Mouse (Mus musculus): ENCODE measurements around the gene Hspg2. TPM values are rescaled to one million over a fixed set of nuclear protein-coding genes. Genes with fewer than 3 reads are reported as not detected.

The Hspg2 gene
- polyA plus RNA-seq, 1 experiment from 2014 or later = 34.2 TPM

- H3K9ac ChIP-seq = no peak overlapping the region
- H3K27me3 ChIP-seq = no peaks in the 10 kb centered on the region
- peaks cover 75% of the 10 kb centered on the region for H3K4me1 ChIP-seq
- no peak for ATAC-seq (replicated peaks; ENCODE audit: low FRiP score)
- H3K9me3 ChIP-seq (replicated peaks) = no peaks in the 10 kb centered on the region
- no peak overlapping the region for H3K4me3 ChIP-seq (replicated peaks)
- 64% methylated on average over 13 of the region's 13 CpGs for WGBS
- no peaks in the 10 kb centered on the region for H3K36me3 ChIP-seq
- H3K27ac ChIP-seq = peak overlapping the region; percentile 67
- H3K4me2 ChIP-seq = no peak overlapping the region
Measured at GRCm38 (mm10) chr4:137465125-137465787, 3.3 kb upstream of the Hspg2 start.

GRCm38 (mm10) chr4:137466991-137467390 lies 1.6 kb upstream of the Hspg2 start:
- 0 out of 2 replicates have a peak overlapping the region, but pooled peaks have one; percentile 8 for H3K9ac ChIP-seq
- H3K27ac ChIP-seq = peak overlapping the region; percentile 87
- H3K4me1 ChIP-seq = peaks cover 77% of the 10 kb centered on the region
- H3K9me3 ChIP-seq (replicated peaks) = no peaks in the 10 kb centered on the region
- no peaks in the 10 kb centered on the region for H3K36me3 ChIP-seq
- no peaks in the 10 kb centered on the region for H3K27me3 ChIP-seq
- H3K4me3 ChIP-seq (replicated peaks) = no peak overlapping the region
- no peak overlapping the region for H3K4me2 ChIP-seq
- WGBS = 70% methylated on average over 4 of the region's 4 CpGs
- no peak for ATAC-seq (replicated peaks; ENCODE audit: low FRiP score)

GRCm38 (mm10) chr4:137467525-137467924 lies 1.0 kb upstream of the Hspg2 start:
- 84% methylated on average over 2 of the region's 2 CpGs for WGBS
- H3K27ac ChIP-seq = peak overlapping the region; percentile 87

GRCm38 (mm10) chr4:137469081-137469844 lies 694 bp downstream of the Hspg2 start:
- peak; percentile 5 for ATAC-seq (replicated peaks; ENCODE audit: low FRiP score)
- Histone ChIP-seq H3K27me3 (no peaks in the 10 kb centered on the region), H3K4me1 (peaks cover 86% of the 10 kb centered on the region), H3K4me3 (replicated peaks) (peak overlapping the region; percentile 81), H3K4me2 (peak overlapping the region; percentile 81), H3K9me3 (replicated peaks) (no peaks in the 10 kb centered on the region), H3K9ac (peak overlapping the region; percentile 76), H3K27ac (peak overlapping the region; percentile 86), H3K36me3 (no peaks in the 10 kb centered on the region)
- 3% methylated on average over 20 of the region's 20 CpGs for WGBS

More at GRCm38 (mm10) chr4:137467525-137467924, 1.0 kb upstream of the Hspg2 start:
- Histone ChIP-seq H3K4me2 (peak overlapping the region; percentile 81; the same call in 1 of the 2 replicates), H3K9ac (no peak overlapping the region), H3K36me3 (no peaks in the 10 kb centered on the region), H3K9me3 (replicated peaks) (no peaks in the 10 kb centered on the region), H3K27me3 (no peaks in the 10 kb centered on the region), H3K4me1 (peaks cover 75% of the 10 kb centered on the region), H3K4me3 (replicated peaks) (no peak overlapping the region)
- no peak for ATAC-seq (replicated peaks; ENCODE audit: low FRiP score)

- peak overlapping the region; percentile 81 for H3K4me3 ChIP-seq (replicated peaks)
- no peaks in the 10 kb centered on the region for H3K27me3 ChIP-seq
- WGBS = 26% methylated on average over 15 of the region's 15 CpGs
- peak overlapping the region; percentile 81 for H3K4me2 ChIP-seq
- H3K36me3 ChIP-seq = no peaks in the 10 kb centered on the region
- H3K4me1 ChIP-seq = peaks cover 86% of the 10 kb centered on the region
- peak overlapping the region; percentile 76 for H3K9ac ChIP-seq
- peak overlapping the region; percentile 86 for H3K27ac ChIP-seq
- H3K9me3 ChIP-seq (replicated peaks) = no peaks in the 10 kb centered on the region
- peak; percentile 9; the same call in 1 of the 2 replicates for ATAC-seq (replicated peaks; ENCODE audit: low FRiP score)
Measured at GRCm38 (mm10) chr4:137469845-137470692, 1.5 kb downstream of the Hspg2 start.

GRCm38 (mm10) chr4:137470701-137471317 lies 2.2 kb downstream of the Hspg2 start:
- Histone ChIP-seq H3K27ac (peak overlapping the region; percentile 86), H3K4me2 (peak overlapping the region; percentile 81), H3K4me1 (peaks cover 87% of the 10 kb centered on the region), H3K27me3 (no peaks in the 10 kb centered on the region), H3K9ac (peak overlapping the region; percentile 76), H3K4me3 (replicated peaks) (peak overlapping the region; percentile 81), H3K36me3 (no peaks in the 10 kb centered on the region), H3K9me3 (replicated peaks) (no peaks in the 10 kb centered on the region)
- no peak for ATAC-seq (replicated peaks; ENCODE audit: low FRiP score)
- 27% methylated on average over 9 of the region's 9 CpGs for WGBS

GRCm38 (mm10) chr4:137471326-137471725 lies 2.8 kb downstream of the Hspg2 start:
- Histone ChIP-seq H3K9me3 (replicated peaks) (no peaks in the 10 kb centered on the region), H3K27ac (peak overlapping the region; percentile 86), H3K4me3 (replicated peaks) (peak overlapping the region; percentile 81), H3K36me3 (no peaks in the 10 kb centered on the region), H3K9ac (peak overlapping the region; percentile 40; the same call in 1 of the 2 replicates), H3K4me2 (peak overlapping the region; percentile 81), H3K4me1 (peaks cover 88% of the 10 kb centered on the region), H3K27me3 (no peaks in the 10 kb centered on the region)
- 38% methylated on average over 8 of the region's 8 CpGs for WGBS
- no peak for ATAC-seq (replicated peaks; ENCODE audit: low FRiP score)

- H3K27me3 ChIP-seq = no peaks in the 10 kb centered on the region
- WGBS = 77% methylated on average over 8 of the region's 8 CpGs
- H3K36me3 ChIP-seq = no peaks in the 10 kb centered on the region
- peak overlapping the region; percentile 67 for H3K27ac ChIP-seq
- no peak overlapping the region for H3K9ac ChIP-seq
- no peak overlapping the region for H3K4me3 ChIP-seq (replicated peaks)
- H3K9me3 ChIP-seq (replicated peaks) = no peaks in the 10 kb centered on the region
- H3K4me1 ChIP-seq = peaks cover 92% of the 10 kb centered on the region
- H3K4me2 ChIP-seq = peak overlapping the region; percentile 29
- no peak for ATAC-seq (replicated peaks; ENCODE audit: low FRiP score)
Measured at GRCm38 (mm10) chr4:137473240-137473639, 4.7 kb downstream of the Hspg2 start.

- no peak overlapping the region for H3K9ac ChIP-seq
Measured at GRCm38 (mm10) chr4:137473701-137474388, 5.3 kb downstream of the Hspg2 start.

GRCm38 (mm10) chr4:137474694-137475093 lies 6.1 kb downstream of the Hspg2 start:
- H3K9me3 ChIP-seq (replicated peaks) = no peaks in the 10 kb centered on the region
- H3K4me2 ChIP-seq = no peak overlapping the region
- no peak for ATAC-seq (replicated peaks; ENCODE audit: low FRiP score)
- no peak overlapping the region for H3K4me3 ChIP-seq (replicated peaks)
- peaks cover 98% of the 10 kb centered on the region for H3K4me1 ChIP-seq
- no peaks in the 10 kb centered on the region for H3K36me3 ChIP-seq
- H3K27ac ChIP-seq = 0 out of 2 replicates have a peak overlapping the region, but pooled peaks have one; percentile 67
- no peak overlapping the region for H3K9ac ChIP-seq
- WGBS = 91% methylated on average over 7 of the region's 7 CpGs
- H3K27me3 ChIP-seq = no peaks in the 10 kb centered on the region

More at GRCm38 (mm10) chr4:137473701-137474388, 5.3 kb downstream of the Hspg2 start:
- H3K4me2 ChIP-seq = peak overlapping the region; percentile 29
- H3K27me3 ChIP-seq = no peaks in the 10 kb centered on the region
- peaks cover 97% of the 10 kb centered on the region for H3K4me1 ChIP-seq
- H3K9me3 ChIP-seq (replicated peaks) = no peaks in the 10 kb centered on the region
- H3K27ac ChIP-seq = peak overlapping the region; percentile 67
- ATAC-seq (replicated peaks; ENCODE audit: low FRiP score) = no peak
- H3K36me3 ChIP-seq = no peaks in the 10 kb centered on the region
- WGBS = 47% methylated on average over 18 of the region's 18 CpGs
- H3K4me3 ChIP-seq (replicated peaks) = no peak overlapping the region
